Mouse (Mus musculus) liver, adult 2 months (tissue): ENCODE measurements around the gene Inpp4b. TPM values are rescaled to one million over a fixed set of nuclear protein-coding genes. Genes with fewer than 3 reads are reported as not detected.

Source experiments
- DNase-seq: peaks from one replicate; pipeline ENCODE4 v3.0.0-alpha.2; 2011; ENCODE audit warnings: low read depth, low spot score; ENCODE audit errors: extremely low read depth
- H3K27ac ChIP-seq: fragments of 200-500 bp; replicated peaks from 2 replicates; pipeline ENCODE4 v1.5.1; 2012; ENCODE audit warnings: low read depth, mild to moderate bottlenecking, control low read depth, inconsistent platforms, low read length; ENCODE audit not compliant: insufficient read depth
- H3K27me3 ChIP-seq: fragments of 200-500 bp; 2 replicates; pipeline ENCODE4 v1.6.1; 2012; ENCODE audit warnings: mild to moderate bottlenecking, moderate library complexity, low read length, inconsistent platforms; ENCODE audit not compliant: control insufficient read depth, insufficient read depth
- H3K36me3 ChIP-seq: fragments of 200-500 bp; 2 replicates; pipeline ENCODE4 v1.6.1; 2012; ENCODE audit warnings: low read length, inconsistent platforms; ENCODE audit not compliant: control insufficient read depth, insufficient read depth
- H3K4me1 ChIP-seq: fragments of 200-500 bp; 2 replicates; pipeline ENCODE4 v1.6.1; 2011; ENCODE audit warnings: low read length; ENCODE audit not compliant: control insufficient read depth, insufficient read depth
- H3K4me3 ChIP-seq: fragments of 200-500 bp; 2 replicates; pipeline ENCODE4 v1.5.1; 2011; ENCODE audit warnings: low read depth, mild to moderate bottlenecking, control low read depth, low read length, moderate library complexity; ENCODE audit not compliant: insufficient read depth
- H3K79me2 ChIP-seq: fragments of 200-500 bp; 2 replicates; pipeline ENCODE4 v1.6.1; 2012; ENCODE audit warnings: inconsistent platforms, mild to moderate bottlenecking, low read length, moderate library complexity; ENCODE audit not compliant: control insufficient read depth, insufficient read depth
- H3K9ac ChIP-seq: fragments of 200-500 bp; 2 replicates; pipeline ENCODE4 v1.6.1; 2012; ENCODE audit warnings: low read depth, mild to moderate bottlenecking, control low read depth, inconsistent platforms, low read length
- CTCF ChIP-seq: fragments of 200-500 bp; IDR thresholded peaks from 2 replicates; pipeline ENCODE4 v1.5.1; 2011; ENCODE audit warnings: low read depth, low read length, control low read depth
- POLR2A ChIP-seq: fragments of 200-500 bp; IDR thresholded peaks from 2 replicates; pipeline ENCODE4 v1.6.1; 2011; ENCODE audit warnings: low read length, control low read depth; ENCODE audit not compliant: insufficient read depth; ENCODE audit errors: extremely low read depth
- WGBS: fragments of 180-500 bp; shearing (Covaris S2); methylation state at CpG from one replicate; pipeline ENCODE4 v1.1.7; 2018; 5-methylcytosine and 5-hydroxymethylcytosine counted together
- polyA plus RNA-seq: library from polyadenylated mRNA; depleted of rRNA; stranded (reverse); fragments of >200 nt; gene quantifications from 2 replicates; pipeline ENCODE4 v1.2.3, GENCODE M21; 2012
- total RNA-seq: library from RNA; depleted of rRNA; stranded (reverse); fragments of >200 nt; gene quantifications from 2 replicates; pipeline ENCODE4 v1.2.3, GENCODE M21; 2014

Gene Inpp4b
- total and polyA plus RNA-seq, 2 experiments, result 0.20 to 3.6 TPM

- Histone ChIP-seq H3K79me2 (no peaks in the 10 kb centered on the region), H3K36me3 (no peaks in the 10 kb centered on the region), H3K9ac (no peak overlapping the region), H3K27me3 (no peaks in the 10 kb centered on the region), H3K27ac (no peak overlapping the region), H3K4me1 (no peaks in the 10 kb centered on the region), H3K4me3 (no peak overlapping the region)
- no peak for DNase-seq
- no peak for TF ChIP-seq CTCF
- WGBS, result 94% methylated on average over 2 of the region's 2 CpGs
Observed at GRCm38 (mm10) chr8:81870466-81870865, 528.1 kb downstream of the Inpp4b start.

- H3K4me1 ChIP-seq, result no peaks in the 10 kb centered on the region
- WGBS, result 73% methylated on average over 3 of the region's 3 CpGs
Observed at GRCm38 (mm10) chr8:81880071-81880470, 537.7 kb downstream of the Inpp4b start.

GRCm38 (mm10) chr8:81884195-81884594 is 541.8 kb downstream of the Inpp4b start:
- Histone ChIP-seq H3K9ac (no peak overlapping the region), H3K4me1 (no peaks in the 10 kb centered on the region), H3K27ac (no peak overlapping the region), H3K4me3 (no peak overlapping the region), H3K36me3 (no peaks in the 10 kb centered on the region), H3K27me3 (no peaks in the 10 kb centered on the region), H3K79me2 (no peaks in the 10 kb centered on the region)
- TF ChIP-seq CTCF, result no peak
- no peak for TF ChIP-seq POLR2A
- 91% methylated on average over 5 of the region's 5 CpGs for WGBS
- no peak for DNase-seq

More at GRCm38 (mm10) chr8:81880071-81880470, 537.7 kb downstream of the Inpp4b start:
- Histone ChIP-seq H3K27ac (no peak overlapping the region), H3K27me3 (no peaks in the 10 kb centered on the region), H3K4me3 (no peak overlapping the region), H3K9ac (no peak overlapping the region), H3K79me2 (no peaks in the 10 kb centered on the region), H3K36me3 (no peaks in the 10 kb centered on the region)
- TF ChIP-seq POLR2A (no peak), CTCF (no peak)
- DNase-seq, result no peak

- H3K27ac ChIP-seq, result no peak overlapping the region
- no peak for TF ChIP-seq POLR2A
- TF ChIP-seq CTCF, result no peak
Observed at GRCm38 (mm10) chr8:81888843-81889242, 546.5 kb downstream of the Inpp4b start.

GRCm38 (mm10) chr8:81893292-81893691 is 550.9 kb downstream of the Inpp4b start:
- WGBS, result 95% methylated on average over 1 of the region's 1 CpGs
- Histone ChIP-seq H3K4me3 (no peak overlapping the region), H3K9ac (no peak overlapping the region), H3K27me3 (no peaks in the 10 kb centered on the region), H3K36me3 (no peaks in the 10 kb centered on the region), H3K27ac (no peak overlapping the region), H3K79me2 (no peaks in the 10 kb centered on the region), H3K4me1 (no peaks in the 10 kb centered on the region)
- DNase-seq, result no peak
- TF ChIP-seq CTCF, result no peak
- no peak for TF ChIP-seq POLR2A

More at GRCm38 (mm10) chr8:81888843-81889242, 546.5 kb downstream of the Inpp4b start:
- Histone ChIP-seq H3K4me1 (no peaks in the 10 kb centered on the region), H3K4me3 (no peak overlapping the region), H3K9ac (no peak overlapping the region), H3K79me2 (no peaks in the 10 kb centered on the region), H3K27me3 (no peaks in the 10 kb centered on the region), H3K36me3 (no peaks in the 10 kb centered on the region)
- no peak for DNase-seq

GRCm38 (mm10) chr8:81946812-81947211 is 604.5 kb downstream of the Inpp4b start:
- H3K27ac ChIP-seq, result no peak overlapping the region
- TF ChIP-seq POLR2A (no peak), CTCF (no peak)
- H3K27me3 ChIP-seq, result no peaks in the 10 kb centered on the region
- 94% methylated on average over 5 of the region's 5 CpGs for WGBS
- H3K36me3 ChIP-seq, result no peaks in the 10 kb centered on the region
- no peaks in the 10 kb centered on the region for H3K4me1 ChIP-seq
- H3K4me3 ChIP-seq, result no peak overlapping the region
- H3K79me2 ChIP-seq, result no peaks in the 10 kb centered on the region
- no peak for DNase-seq
- H3K9ac ChIP-seq, result no peak overlapping the region
